Mouse (Mus musculus) myocyte (in vitro differentiated cells): ENCODE results near the gene Prps1l3.

ENCODE experiments used
- CEBPB ChIP-seq: IDR thresholded peaks from 2 replicates; pipeline ENCODE4 v1.6.1; 2011; ENCODE audit warnings: mild to moderate bottlenecking, moderate library complexity; ENCODE audit not compliant: poor library complexity, insufficient read depth, severe bottlenecking
- E2F4 ChIP-seq: IDR thresholded peaks from one replicate; pipeline ENCODE4 v1.6.1; 2011; ENCODE audit warnings: mild to moderate bottlenecking, control low read depth, moderate library complexity; ENCODE audit not compliant: insufficient read depth
- POLR2A ChIP-seq: IDR thresholded peaks from one replicate; pipeline ENCODE4 v1.6.1; 2011; ENCODE audit warnings: low read depth, mild to moderate bottlenecking, control low read depth, moderate library complexity; ENCODE audit not compliant: insufficient read length

DNA sequence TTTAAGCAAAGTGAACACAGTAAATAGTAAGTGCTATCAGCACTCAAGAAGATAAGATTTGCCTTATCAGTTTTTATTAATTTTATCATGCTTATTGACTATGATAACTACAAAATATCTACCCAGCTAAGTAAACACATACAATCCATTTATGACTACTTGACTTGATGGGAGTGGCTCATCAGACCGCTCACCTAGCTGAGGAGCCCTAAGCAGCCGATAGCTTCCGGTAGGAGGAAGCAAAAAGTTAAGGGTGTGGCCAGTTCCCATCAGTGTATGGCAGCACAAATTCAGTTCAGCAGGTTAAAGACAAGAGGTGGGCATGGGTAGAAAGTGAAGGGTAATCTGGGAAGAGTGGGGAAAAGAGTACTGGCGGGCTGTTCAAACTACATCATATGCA is 43.2 kb upstream of the Prps1l3 start:
- TF ChIP-seq E2F4 (no peak), POLR2A (no peak), CEBPB (no peak)
